Mouse (Mus musculus) gastrocnemius, postnatal 4 days (tissue): ENCODE measurements around the gene Tac2. TPM values are rescaled to one million over a fixed set of nuclear protein-coding genes. Genes with fewer than 3 reads are reported as not detected.
A peak's percentile ranks its signal among the peaks of the same experiment; 100 is the strongest.
"Not testable (repeated sequence)": the region's sequence is repeated elsewhere in the genome, so short reads cannot be mapped to it uniquely, and the experiment has no call there.

Experiments
- DNase-seq, 2 experiments: peaks; one replicate each; pipeline ENCODE4 v3.0.0; 2021 to 2022; ENCODE audit warnings: low spot score in 2 of 2, mixed read lengths in 2 of 2
- total RNA-seq, 2 experiments: library from RNA; stranded (reverse); gene quantifications; 2 replicates each; pipeline ENCODE4 v1.2.3; 2021

Tac2 gene
- total RNA-seq, 2 experiments from 2014 or later: 0.44 TPM; not detected in 1

DNA sequence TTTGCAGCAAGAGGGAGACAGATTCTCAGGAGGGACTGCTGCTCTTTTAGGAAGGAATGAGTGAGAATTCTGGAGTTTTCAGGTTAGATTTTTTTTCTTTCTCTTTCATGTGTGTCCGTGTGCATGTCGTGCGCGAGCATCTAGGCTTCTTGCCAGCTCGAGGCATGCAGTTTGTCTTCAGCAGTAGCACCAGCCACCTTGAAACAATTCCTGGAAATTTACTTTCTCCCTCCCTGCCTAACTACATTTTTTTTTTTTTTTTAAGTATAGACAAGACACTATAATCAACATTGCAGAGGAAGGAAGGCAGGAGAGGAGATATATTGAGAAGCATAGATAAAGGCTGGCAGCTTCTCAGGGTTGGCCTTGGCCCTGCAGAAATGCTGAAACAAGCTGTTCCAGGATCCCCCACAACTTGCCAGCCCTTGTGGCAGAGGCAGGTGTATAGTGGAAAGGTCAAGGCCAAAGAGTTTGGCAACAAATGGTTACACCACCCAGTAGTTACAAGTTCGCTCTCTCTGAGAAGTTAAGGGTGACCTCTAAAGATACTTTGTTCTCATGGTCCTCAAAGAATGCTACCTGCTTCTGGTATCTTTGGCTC, 30.4 kb downstream of the Tac2 start:
- DNase-seq: peak in 1 of 2 experiments; percentile 5

- no peak for DNase-seq
These were observed 31.0 kb downstream of the Tac2 start for GRCm38 (mm10) chr10:127755246-127755645.

DNA sequence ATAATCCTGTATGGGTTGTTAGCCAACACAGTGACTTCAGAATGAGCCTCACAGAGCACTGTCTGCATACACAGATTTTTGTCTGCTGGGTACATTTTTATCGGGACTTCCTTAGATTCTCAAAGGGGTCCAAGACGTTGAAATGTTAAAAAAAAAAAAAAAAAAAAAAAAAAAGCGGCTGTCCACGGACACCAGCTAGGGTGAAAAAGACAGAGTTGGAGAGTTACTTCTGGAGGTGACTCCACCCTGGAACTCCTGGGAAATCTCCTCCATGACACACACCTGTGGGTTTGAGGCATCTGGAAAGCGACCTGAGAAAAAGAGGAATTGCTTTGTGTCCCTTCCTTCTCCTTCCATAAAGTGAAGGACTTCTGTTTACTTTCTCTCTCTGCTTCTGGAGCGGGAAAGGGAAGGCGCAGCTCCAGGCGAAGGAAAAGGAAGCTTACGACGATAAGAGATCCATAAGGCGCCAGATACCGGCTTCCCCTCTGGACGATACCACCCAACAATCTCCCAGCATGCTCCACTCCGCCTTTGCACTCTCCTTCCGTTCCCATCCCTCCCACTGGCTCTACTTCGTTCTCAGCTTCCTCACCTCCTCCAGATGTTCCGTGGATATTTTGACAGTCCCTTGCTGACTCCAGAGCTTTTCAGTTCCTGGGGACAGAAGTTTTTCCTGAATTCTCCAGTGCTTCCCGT, 31.6 kb downstream of the Tac2 start:
- DNase-seq: peak in 1 of 2 experiments; percentile 12

GRCm38 (mm10) chr10:127759181-127760110, 35.2 kb downstream of the Tac2 start, which contains the start of the genes Rdh1 and Rdh16f1:
Gene Rdh1 (plus strand): TSS chr10:127759721.
Gene Rdh16f1 (plus strand): TSS chr10:127759787.
- peak in 1 of 2 experiments; percentile 0 for DNase-seq

DNA sequence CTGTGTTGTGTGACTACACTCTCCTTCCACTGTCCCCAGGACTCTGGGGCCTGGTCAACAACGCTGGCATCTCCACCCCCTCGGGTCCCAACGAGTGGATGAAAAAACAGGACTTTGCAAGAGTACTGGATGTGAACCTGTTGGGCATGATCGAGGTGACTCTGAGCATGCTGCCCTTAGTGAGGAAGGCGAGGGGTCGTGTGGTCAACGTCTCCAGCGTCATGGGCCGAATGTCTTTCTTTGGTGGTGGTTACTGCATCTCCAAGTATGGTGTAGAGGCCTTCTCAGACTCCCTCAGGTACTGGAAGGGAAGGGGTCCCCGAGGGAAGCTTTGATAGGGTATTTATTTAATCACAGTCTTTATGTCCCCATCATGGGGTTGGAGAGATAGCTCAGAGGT, 38.6 kb downstream of the Tac2 start:
- not testable (repeated sequence) for DNase-seq

DNA sequence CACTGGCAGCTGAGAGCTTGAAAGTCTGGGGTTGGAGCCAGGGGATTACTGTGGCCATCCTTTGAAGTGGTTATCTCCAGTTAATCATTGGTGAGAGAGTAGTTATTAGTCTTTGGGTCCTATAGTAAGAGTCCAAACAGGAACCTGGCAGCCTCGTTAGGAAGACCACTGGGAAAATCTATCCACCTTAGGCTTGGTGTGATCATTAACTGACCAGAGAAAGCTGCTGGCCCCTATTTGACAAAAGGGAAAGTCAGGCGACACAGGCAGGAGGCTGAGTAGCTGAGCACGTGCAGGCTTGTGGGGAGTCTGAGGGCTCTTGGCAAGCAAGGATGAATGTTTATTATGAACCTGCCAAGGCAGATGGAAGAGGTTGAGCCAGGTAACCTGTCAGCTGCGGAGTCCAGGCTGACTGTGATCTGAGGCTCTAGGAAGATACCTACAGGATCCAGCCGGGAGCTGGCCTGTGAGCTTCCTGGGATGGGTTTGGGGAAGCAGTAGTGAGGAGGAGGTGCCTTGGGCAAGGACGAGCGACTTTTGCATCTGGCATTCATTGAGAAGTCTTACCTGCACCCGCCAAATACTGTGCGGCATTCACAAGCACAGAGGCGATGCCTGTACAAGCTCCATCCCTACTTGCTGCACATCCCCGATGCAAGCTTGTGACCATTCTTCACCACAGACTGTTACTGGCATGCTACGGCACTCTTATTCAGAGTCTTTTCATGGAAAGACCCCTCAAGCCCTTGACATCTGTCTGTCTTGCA, 39.8 kb downstream of the Tac2 start:
- DNase-seq: no peak

GRCm38 (mm10) chr10:127766564-127766963, 42.3 kb downstream of the Tac2 start:
- DNase-seq: no peak

DNA sequence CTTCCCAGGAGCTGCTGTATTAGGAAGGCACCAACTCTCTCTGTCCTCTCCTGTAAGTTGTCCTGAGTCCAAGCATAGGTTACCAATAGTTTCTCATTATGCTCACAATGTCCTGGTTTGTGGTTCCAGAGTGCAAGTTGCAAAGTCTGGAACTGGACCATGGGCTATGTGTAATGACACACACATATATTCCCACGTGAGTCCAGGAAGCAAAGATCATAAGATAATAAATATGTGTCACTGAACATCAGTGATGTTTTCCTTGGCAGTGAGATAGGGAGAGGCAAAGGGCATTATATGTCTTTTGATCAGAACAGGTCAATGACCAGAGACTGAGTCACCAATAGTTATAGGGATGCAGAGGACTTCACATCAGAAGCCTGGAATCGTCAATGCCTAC, 51.7 kb downstream of the Tac2 start, which contains the start of gene Rdh9:
TSS of gene Rdh9 (plus strand) at position 376 of the 400 bp plus-strand sequence.
- DNase-seq: no peak

Other genes with a start within 250 kb of the Tac2 start
- gene Stac3, start 222.8 kb upstream of the Tac2 start, total RNA-seq: 100 to 1,000 TPM; 167 to 205 TPM
- 10 to 100 TPM; 23.6 to 24.1 TPM for gene Ndufa4l2, start 209.5 kb upstream of the Tac2 start, total RNA-seq
- 10 to 100 TPM; 34.6 to 34.8 TPM for gene Shmt2, start 202.0 kb upstream of the Tac2 start, total RNA-seq
- 1 to 10 TPM; 1.9 to 2.2 TPM for gene Nxph4, start 189.9 kb upstream of the Tac2 start, total RNA-seq
- 100 to 1,000 TPM; 184 to 193 TPM for gene Lrp1, start 103.3 kb upstream of the Tac2 start, total RNA-seq
- gene Stat6, start 81.5 kb upstream of the Tac2 start, total RNA-seq: 10 to 100 TPM; 25.9 to 27.0 TPM
- gene Nemp1, start 57.6 kb upstream of the Tac2 start, total RNA-seq: 1 to 10 TPM; 6.0 to 7.3 TPM
- 10 to 100 TPM; 14.5 to 14.8 TPM for gene Nab2, start 55.9 kb upstream of the Tac2 start, total RNA-seq
- gene Myo1a, start 19.3 kb upstream of the Tac2 start, total RNA-seq: 1 to 10 TPM in 1 of 2 experiments, under 1 TPM in 1; 0.29 to 1.0 TPM
- gene Zbtb39, start 15.1 kb downstream of the Tac2 start, total RNA-seq: 1 to 10 TPM; 6.9 to 8.2 TPM
- under 1 TPM; 0.34 to 0.56 TPM for gene Gpr182, start 27.3 kb downstream of the Tac2 start, total RNA-seq
- under 1 TPM; 0.08 to 0.15 TPM for gene Rdh1, start 35.2 kb downstream of the Tac2 start, total RNA-seq
- gene Rdh16f1, start 35.3 kb downstream of the Tac2 start, total RNA-seq: under 1 TPM in 1 of 2 experiments, not detected in 1; 0.29 TPM
- gene Rdh9, start 51.9 kb downstream of the Tac2 start, total RNA-seq: under 1 TPM in 1 of 2 experiments, not detected in 1; 0.34 TPM
- gene Rdh16, start 76.7 kb downstream of the Tac2 start, total RNA-seq: under 1 TPM in 1 of 2 experiments, not detected in 1; 0.12 TPM
- gene Rdh19, start 125.5 kb downstream of the Tac2 start, total RNA-seq: not detected
- not detected for gene Rdh16f2, start 142.0 kb downstream of the Tac2 start, total RNA-seq
- gene Rdh7, start 164.3 kb downstream of the Tac2 start, total RNA-seq: under 1 TPM in 1 of 2 experiments, not detected in 1; 0.52 TPM
- not detected for gene Sdr9c7, start 174.0 kb downstream of the Tac2 start, total RNA-seq